Mouse (Mus musculus) limb, embryonic 14.5 days (tissue): ENCODE measurements around the gene Nkiras2. TPM values are rescaled to one million over a fixed set of nuclear protein-coding genes. Genes with fewer than 3 reads are reported as not detected.

ENCODE experiments used
- ATAC-seq: fragments of 200-750 bp; cut with Nextera tagmentation; 2 replicates; pipeline ENCODE4 v1.8.0; 2017; ENCODE audit warnings: low read depth, moderate number of reproducible peaks, moderate TSS enrichment; ENCODE audit not compliant: low FRiP score
- DNase-seq: peaks from one replicate; pipeline ENCODE4 v3.0.0-alpha.2; 2015; ENCODE audit warnings: low spot score
- H3K27ac ChIP-seq: fragments of 300-500 bp; sonication (generic); replicated peaks from 2 replicates; pipeline ENCODE4 v1.5.1; 2014; ENCODE audit warnings: low read depth, mild to moderate bottlenecking, low read length, moderate library complexity, mixed read lengths
- H3K27me3 ChIP-seq: fragments of 300-500 bp; sonication (generic); 2 replicates; pipeline ENCODE4 v1.6.1; 2014; ENCODE audit warnings: low read length, mixed read lengths; ENCODE audit not compliant: control insufficient read depth, insufficient read depth
- H3K36me3 ChIP-seq: fragments of 300-500 bp; sonication (generic); 2 replicates; pipeline ENCODE4 v1.6.1; 2014; ENCODE audit warnings: mild to moderate bottlenecking, low read length, moderate library complexity, mixed read lengths; ENCODE audit not compliant: control insufficient read depth, insufficient read depth
- H3K4me1 ChIP-seq: fragments of 300-500 bp; sonication (generic); 2 replicates; pipeline ENCODE4 v1.6.1; 2014; ENCODE audit warnings: antibody characterized with exemption, low read length, mixed read lengths; ENCODE audit not compliant: control insufficient read depth, insufficient read depth
- H3K4me2 ChIP-seq: fragments of 300-500 bp; sonication (generic); replicated peaks from 2 replicates; pipeline ENCODE4 v1.6.1; 2014; ENCODE audit warnings: low read depth, mild to moderate bottlenecking, low read length, moderate library complexity; ENCODE audit not compliant: severe bottlenecking
- H3K4me3 ChIP-seq: fragments of 300-500 bp; sonication (generic); replicated peaks from 2 replicates; pipeline ENCODE4 v1.5.1; 2014; ENCODE audit warnings: low read length
- H3K9ac ChIP-seq: fragments of 300-500 bp; sonication (generic); 2 replicates; pipeline ENCODE4 v1.6.1; 2014; ENCODE audit warnings: mild to moderate bottlenecking, low read depth, low read length, moderate library complexity; ENCODE audit not compliant: severe bottlenecking
- H3K9me3 ChIP-seq: fragments of 300-500 bp; sonication (generic); 2 replicates; pipeline ENCODE4 v1.6.1; 2016; ENCODE audit warnings: low read length; ENCODE audit not compliant: control insufficient read depth
- POLR2A ChIP-seq: fragments of 200-500 bp; IDR thresholded peaks from 2 replicates; pipeline ENCODE4 v1.8.0; 2012; ENCODE audit warnings: inconsistent platforms, mild to moderate bottlenecking, moderate library complexity, borderline replicate concordance; ENCODE audit not compliant: insufficient read depth, insufficient read length; ENCODE audit errors: extremely low read depth
- WGBS: fragments of 180-500 bp; shearing (Covaris S2); extraction: QIAGEN DNeasy Blood & Tissue Kit; methylation state at CpG from one replicate; pipeline ENCODE4 v1.1.7; 2014; 5-methylcytosine and 5-hydroxymethylcytosine counted together
- polyA plus RNA-seq, 2 experiments: library from polyadenylated mRNA; depleted of rRNA in 1 of 2; stranded (reverse) in 1 of 2; unstranded in 1 of 2; fragments of >200 nt; fragmentation: Nextera tagmentation in 1 of 2; extraction: Ambion mirVana in 1 of 2; gene quantifications; 2 replicates each; pipeline versions ENCODE4 v1.2.1 to v1.2.3; 2012 to 2014

Nkiras2 gene
- polyA plus RNA-seq (2012; rRNA removed) (68.7 and 90.5 TPM in 2 replicates), polyA plus RNA-seq (2014; fragmentation: Nextera tagmentation; extraction: Ambion mirVana) (76.4 and 82.9 TPM in 2 replicates)

GRCm38 (mm10) chr11:100618761-100619484 lies at the start of gene Nkiras2:
Gene Nkiras2 (plus strand): TSS chr11:100619244.
- TF ChIP-seq POLR2A: 0 out of 2 replicates have a peak, but pooled peaks have one; percentile 13
- Histone ChIP-seq H3K9ac (peak within 1 kb of the TSS; percentile 96), H3K4me2 (peak within 1 kb of the TSS; percentile 79), H3K9me3 (no peaks in the 10 kb centered on the region), H3K4me3 (peak within 1 kb of the TSS; percentile 98), H3K36me3 (peaks cover 8% of the 10 kb centered on the region), H3K4me1 (peaks cover 17% of the 10 kb centered on the region), H3K27ac (peak within 1 kb of the TSS; percentile 92), H3K27me3 (no peaks in the 10 kb centered on the region)
- DNase-seq (peak; percentile 77), ATAC-seq (peak; percentile 49)
- WGBS: under 1% methylated on average over 30 of the region's 36 CpGs

- no peak for ATAC-seq
- no peak for TF ChIP-seq POLR2A
- no peaks in the 10 kb centered on the region for H3K36me3 ChIP-seq
- H3K9ac ChIP-seq: no peak overlapping the region
- H3K4me2 ChIP-seq: no peak overlapping the region
- DNase-seq: no peak
- no peak overlapping the region for H3K4me3 ChIP-seq
- 0 out of 2 replicates have a peak, but pooled peaks cover 4% of the 10 kb centered on the region for H3K4me1 ChIP-seq
- H3K27ac ChIP-seq: no peak overlapping the region
- 60% methylated on average over 9 of the region's 9 CpGs for WGBS
- H3K9me3 ChIP-seq: no peaks in the 10 kb centered on the region
- peaks cover 6% of the 10 kb centered on the region; the same call in 1 of the 2 replicates for H3K27me3 ChIP-seq
Observed at GRCm38 (mm10) chr11:100569789-100570188, 49.3 kb upstream of the Nkiras2 start.

- WGBS: 8% methylated on average over 8 of the region's 8 CpGs
- Histone ChIP-seq H3K36me3 (no peaks in the 10 kb centered on the region), H3K4me2 (peak overlapping the region; percentile 39), H3K9me3 (no peaks in the 10 kb centered on the region), H3K27ac (no peak overlapping the region), H3K27me3 (peaks cover 6% of the 10 kb centered on the region; the same call in 1 of the 2 replicates), H3K9ac (no peak overlapping the region), H3K4me1 (0 out of 2 replicates have a peak, but pooled peaks cover 4% of the 10 kb centered on the region), H3K4me3 (peak overlapping the region; percentile 13)
- peak; percentile 75 for DNase-seq
- TF ChIP-seq POLR2A: no peak
- ATAC-seq: no peak
Observed at GRCm38 (mm10) chr11:100570430-100571201, 48.4 kb upstream of the Nkiras2 start.

GRCm38 (mm10) chr11:100571202-100571567 lies 47.9 kb upstream of the Nkiras2 start:
- peak overlapping the region; percentile 13; the same call in 1 of the 2 replicates for H3K4me3 ChIP-seq
- H3K4me1 ChIP-seq: 0 out of 2 replicates have a peak, but pooled peaks cover 4% of the 10 kb centered on the region
- 12% methylated on average over 16 of the region's 16 CpGs for WGBS
- peak overlapping the region; percentile 39 for H3K4me2 ChIP-seq
- H3K9ac ChIP-seq: no peak overlapping the region
- DNase-seq: no peak
- no peaks in the 10 kb centered on the region for H3K36me3 ChIP-seq
- no peaks in the 10 kb centered on the region for H3K9me3 ChIP-seq
- ATAC-seq: no peak
- TF ChIP-seq POLR2A: no peak
- no peak overlapping the region for H3K27ac ChIP-seq
- H3K27me3 ChIP-seq: peaks cover 6% of the 10 kb centered on the region; the same call in 1 of the 2 replicates

GRCm38 (mm10) chr11:100574188-100574587 lies 44.9 kb upstream of the Nkiras2 start:
- DNase-seq (no peak), ATAC-seq (no peak)
- no peak for TF ChIP-seq POLR2A
- Histone ChIP-seq H3K4me3 (peak overlapping the region; percentile 62), H3K4me2 (peak overlapping the region; percentile 72), H3K9ac (peak overlapping the region; percentile 68), H3K9me3 (no peaks in the 10 kb centered on the region), H3K36me3 (peaks cover 9% of the 10 kb centered on the region), H3K27me3 (peaks cover 6% of the 10 kb centered on the region; the same call in 1 of the 2 replicates), H3K4me1 (0 out of 2 replicates have a peak, but pooled peaks cover 4% of the 10 kb centered on the region), H3K27ac (peak overlapping the region; percentile 61)
- WGBS: 95% methylated on average over 3 of the region's 3 CpGs
